Mouse (Mus musculus) 416B (cell line): ENCODE results near the gene Cpe.
"Not testable (repeated sequence)": the region's sequence is repeated elsewhere in the genome, so short reads cannot be mapped to it uniquely, and the experiment has no call there.

Source experiments
- DNase-seq: peaks from one replicate; pipeline ENCODE4 v3.0.0; 2011; ENCODE audit warnings: low read depth

Gene Cpe

DNA sequence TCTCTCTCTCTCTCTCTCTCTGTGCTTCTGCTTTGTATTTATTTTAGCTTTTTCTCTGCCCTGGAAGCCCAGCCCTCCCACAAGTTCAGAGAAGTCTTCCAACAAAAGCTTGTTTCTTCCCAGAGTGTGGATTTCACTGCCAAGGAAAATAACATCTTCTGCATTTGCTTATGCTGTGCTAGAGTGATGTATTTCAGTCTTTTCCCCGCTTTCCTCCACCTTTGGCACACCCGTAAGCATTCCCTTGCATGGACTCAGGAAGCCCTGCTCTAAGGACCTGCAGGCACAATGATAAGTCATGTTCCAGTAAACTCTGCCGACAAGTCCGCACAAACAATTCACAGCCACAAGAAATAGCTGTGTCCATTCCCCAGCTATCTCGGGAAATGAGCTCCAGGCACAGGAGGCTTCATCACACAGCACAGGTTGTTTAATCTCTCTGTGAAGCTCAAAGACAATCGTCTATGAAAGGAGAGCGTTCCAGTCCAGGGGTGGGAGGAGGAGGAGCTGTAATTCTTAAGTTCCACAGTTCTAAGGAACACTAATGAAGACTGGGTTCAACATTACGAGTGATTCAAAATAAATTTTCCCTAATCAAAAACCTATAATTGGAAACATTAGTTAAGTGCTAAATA is 17.8 kb downstream of the Cpe start:
- no peak for DNase-seq

DNA sequence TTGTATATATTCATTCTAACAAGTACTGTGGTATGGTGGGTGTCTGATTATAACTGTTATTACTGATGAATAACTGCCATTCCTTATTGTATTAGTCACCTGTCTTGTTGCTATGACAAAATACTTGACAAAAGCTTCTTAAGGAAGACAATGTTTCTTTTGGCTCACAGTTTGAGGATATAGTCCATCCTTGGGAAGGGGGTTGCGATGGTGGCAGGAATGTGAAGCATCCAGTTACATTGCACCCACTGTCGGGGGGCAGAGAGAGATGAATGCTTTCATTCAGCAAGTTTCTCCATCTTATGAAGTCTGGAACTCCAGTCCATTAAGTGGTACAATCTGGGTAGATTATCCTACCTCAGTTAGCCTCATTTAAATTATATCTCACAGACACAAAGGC is 19.9 kb downstream of the Cpe start:
- DNase-seq, result no peak

DNA sequence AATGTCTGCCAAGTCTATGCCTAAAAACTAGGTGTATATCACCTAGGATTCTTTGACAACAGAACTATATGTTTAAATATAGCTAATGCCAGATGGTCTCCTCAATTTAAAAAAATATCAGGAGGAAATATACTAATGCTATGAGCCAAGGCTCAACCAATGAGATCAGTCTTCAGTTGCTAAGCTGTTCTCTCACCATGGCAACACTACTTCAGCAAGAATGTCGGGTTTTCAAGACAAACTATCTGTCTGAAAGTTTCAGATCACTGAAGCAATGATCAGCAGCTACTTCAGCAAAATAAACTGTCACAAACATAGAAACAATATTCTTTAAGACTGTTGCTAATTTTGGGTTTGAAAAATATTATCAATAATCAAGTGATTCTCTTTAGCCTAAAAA is 20.9 kb downstream of the Cpe start:
- no peak for DNase-seq

DNA sequence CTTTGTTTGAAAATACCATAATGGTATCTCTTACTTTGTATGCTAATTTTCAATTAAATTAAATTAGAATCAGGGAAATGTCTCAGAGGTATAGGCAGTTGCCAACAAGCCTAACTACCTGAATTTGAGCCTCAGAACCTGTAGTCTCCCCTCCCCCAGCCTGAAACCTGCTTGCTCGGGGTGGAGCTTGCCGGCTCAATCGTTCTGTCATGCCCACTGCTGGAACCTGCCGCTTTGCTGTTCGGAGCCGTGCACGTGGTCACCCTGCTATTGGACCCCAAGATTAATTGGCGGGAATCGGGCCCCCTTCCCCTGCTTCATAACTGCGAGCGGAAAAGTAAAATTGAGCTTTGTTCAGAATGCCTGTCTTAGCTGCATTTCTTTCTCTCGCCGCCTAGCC is 26.5 kb downstream of the Cpe start:
- not testable (repeated sequence) for DNase-seq

DNA sequence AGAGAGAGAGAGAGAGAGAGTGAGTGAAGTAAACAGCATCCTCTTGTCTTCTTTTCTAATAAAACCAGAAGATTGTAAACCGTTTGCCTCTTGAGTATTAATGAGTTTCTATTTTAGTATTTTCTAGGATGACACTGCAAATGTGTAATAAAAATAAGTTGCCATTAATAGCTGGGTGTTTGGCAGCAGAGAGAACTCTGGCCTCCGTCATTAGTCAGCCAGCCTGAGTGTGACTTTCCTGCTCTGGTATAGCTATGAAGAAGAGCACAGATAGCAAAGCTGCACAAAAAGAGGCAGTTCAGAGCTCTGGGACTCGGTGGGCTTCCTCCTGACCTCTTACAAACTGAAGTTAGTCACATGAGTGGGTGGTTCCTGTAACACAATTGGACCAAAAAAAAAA is 27.3 kb downstream of the Cpe start:
- no peak for DNase-seq

DNA sequence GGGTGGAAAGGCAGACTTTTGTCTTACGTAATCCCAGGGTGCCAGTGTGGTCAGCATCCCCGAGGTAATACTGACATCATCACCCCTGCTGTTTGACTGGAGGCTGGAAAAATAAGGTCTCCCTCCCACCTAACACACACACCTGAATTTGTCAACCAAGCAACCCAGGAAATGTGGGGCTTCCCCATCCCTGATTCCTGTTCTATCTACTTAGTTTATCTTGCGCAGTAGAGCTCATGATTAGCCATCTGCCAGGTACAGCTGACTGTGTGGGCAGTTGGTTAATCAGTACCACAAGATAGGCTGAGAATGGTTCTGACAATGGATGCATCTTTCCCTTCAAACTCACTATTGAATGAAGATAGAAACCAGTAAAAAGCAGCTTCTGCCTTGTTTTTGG is 28.0 kb downstream of the Cpe start:
- DNase-seq, result no peak

DNA sequence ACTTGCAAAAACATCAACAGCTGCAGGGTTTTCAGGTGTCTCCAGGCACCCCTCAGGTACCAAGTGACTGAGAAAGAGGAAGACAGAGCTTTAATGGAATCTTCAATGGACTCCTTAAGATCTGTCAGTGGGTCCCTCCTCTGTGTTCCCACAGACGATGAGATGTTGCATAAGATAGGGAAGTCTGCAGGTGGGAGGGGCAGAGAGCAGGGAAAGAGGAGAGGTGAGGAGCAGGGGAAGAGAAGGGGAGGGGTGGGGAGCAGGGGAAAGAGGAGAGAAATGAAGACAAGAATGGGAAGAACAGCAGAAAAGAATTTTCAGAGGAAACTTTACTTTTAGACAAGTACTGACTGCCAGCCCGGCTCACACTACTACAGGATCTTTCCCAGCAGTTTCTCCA is 28.5 kb downstream of the Cpe start:
- no peak for DNase-seq

DNA sequence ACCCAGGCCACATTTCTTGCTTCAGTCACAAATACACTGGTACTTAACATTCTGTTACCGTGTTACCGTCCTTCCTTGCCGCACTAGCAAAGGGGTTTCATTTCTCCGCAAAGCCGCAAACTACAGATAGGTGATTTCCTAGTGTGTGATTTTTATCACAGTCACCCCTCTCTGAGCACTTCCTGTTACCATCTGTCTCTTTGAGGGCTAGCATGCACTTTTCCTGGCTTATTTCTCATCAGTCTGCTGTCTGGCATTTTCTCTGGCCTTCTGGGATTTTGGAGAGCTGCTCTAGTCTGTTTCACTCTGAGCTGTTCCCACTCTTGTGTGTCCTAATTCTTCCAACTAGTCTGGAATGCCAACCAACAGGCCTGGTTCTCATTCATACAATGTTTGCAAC is 33.8 kb downstream of the Cpe start:
- no peak for DNase-seq

DNA sequence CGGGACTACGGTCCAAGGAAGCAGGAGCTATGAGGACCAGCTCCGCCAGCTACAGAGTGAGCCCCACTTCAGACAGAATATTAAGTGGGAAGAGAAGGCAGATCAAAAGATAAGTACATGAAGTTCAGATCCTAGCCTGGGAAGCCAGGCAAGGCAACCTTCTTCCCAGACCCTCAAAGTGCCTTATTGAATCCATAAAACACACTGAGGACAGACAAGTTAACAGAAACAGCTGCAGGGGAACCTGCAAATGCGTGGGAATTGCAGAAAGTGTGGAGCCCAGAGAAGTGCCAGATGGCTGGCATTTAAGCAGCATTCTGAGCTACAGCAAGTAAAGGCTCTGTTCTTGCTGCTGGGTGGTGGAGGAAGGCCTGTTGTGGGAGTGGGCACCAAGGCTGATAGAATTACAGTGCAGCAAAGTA is 34.9 kb downstream of the Cpe start:
- no peak for DNase-seq

DNA sequence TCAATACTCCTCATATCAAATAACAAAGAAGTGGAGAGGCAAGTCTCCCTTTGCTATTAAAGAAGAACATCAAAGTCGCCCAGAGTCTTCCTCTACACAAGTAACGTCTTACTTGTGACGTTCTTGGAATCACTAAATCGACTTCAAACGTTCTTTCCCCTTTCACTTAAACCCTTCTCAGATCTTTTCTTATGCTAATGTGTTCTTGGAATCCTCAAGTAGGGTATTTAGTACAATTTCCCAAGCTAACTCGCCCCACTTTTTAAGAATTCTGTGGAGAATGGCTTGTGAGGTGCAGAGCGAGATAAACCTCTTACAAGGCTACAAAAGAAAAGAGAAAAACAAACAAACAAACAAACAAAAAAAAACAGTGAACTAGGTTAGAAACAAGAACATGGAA is 35.3 kb downstream of the Cpe start:
- no peak for DNase-seq

DNA sequence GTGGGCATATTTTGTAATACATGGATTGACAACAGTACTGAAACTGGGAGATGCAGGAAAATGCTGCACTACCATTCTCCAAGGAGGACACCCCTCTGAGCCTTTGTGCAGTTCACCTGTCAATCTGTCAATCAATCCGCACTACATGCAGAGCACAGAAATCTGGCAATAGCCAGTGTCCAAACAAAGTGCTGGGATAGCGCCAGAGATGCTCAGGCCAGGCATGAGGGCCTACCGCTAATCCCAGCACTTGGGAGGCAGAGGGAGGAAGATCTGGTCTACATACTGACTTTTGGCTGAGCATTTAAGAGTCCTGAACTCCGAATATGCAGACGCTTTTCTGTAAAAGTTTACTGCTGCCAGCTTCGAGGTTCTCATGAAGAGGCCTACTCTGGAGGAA is 37.0 kb downstream of the Cpe start:
- DNase-seq, result no peak

DNA sequence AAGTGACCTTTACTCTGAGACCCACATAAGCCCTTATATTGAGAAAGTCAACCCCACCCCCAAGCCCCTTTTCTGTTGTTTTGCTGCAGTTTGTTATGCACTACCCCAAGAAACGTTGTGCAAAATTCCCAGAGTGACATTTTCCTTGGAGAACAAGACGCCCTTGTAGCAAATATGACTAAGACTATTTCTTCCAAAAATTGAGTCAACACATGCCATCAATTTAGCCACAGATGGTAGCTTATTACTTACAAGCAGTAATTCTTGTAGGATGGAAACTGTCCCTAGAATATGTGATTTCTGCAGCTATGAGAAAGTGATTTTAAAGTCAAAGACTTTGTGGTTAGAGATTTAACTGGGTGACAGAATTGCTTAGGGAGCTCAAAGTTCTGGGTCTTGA is 37.8 kb downstream of the Cpe start:
- no peak for DNase-seq

DNA sequence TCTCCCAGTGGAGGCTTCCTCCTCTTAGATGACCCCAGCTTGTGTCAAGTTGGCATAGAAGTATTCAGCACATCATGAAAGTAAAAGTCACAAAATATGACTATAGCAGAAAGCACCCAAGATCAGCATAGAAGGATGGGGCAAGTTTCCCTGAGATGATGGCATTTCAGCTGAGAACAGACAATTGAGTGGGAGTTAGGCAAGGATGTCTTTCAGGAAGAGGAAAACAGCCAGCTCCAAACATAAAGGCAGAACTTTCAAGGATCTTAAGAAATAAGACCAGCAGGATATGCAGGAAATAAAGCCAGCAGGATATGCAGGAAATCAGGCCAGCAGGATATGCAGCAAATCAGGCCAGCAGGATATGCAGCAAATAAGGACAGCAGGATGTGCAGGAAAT is 40.6 kb downstream of the Cpe start:
- DNase-seq, result no peak

DNA sequence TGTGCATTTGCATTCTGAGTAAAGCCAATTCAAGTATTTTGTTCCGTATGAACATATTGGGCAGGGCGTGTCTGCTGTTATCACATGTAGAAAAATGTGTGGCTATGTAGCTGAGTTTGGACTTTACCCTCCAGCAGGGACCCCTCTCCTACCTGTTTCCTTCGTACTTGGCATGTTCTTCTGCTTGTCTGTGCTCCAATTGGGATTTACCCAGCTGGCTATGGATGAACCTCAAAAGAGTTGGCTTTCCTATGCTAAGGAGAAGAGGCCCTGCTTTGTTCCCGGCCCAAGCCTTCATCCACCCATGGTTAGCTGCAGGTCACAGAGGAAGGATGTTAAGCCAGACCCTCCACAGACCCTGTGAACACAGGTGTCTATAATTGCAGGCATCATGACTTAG is 44.8 kb downstream of the Cpe start:
- no peak for DNase-seq

DNA sequence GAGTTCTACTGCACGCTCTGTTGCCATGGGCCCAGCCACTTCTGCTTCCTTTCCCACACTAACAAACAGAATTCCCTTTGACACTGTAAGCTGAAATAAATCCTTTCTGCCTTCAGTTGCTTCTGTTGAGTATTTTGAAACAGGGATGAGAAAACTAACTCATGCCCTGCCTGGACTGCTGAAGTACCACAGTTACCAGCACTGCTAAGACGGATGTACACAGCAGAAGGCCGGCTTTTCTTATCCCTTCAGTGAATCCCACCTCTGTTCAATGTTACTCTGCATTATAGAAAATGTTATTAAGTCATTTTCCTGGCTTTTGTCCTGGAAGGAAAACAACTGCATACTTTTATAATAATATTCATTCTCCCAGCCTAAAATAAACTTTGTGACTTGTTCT is 45.7 kb downstream of the Cpe start:
- no peak for DNase-seq

DNA sequence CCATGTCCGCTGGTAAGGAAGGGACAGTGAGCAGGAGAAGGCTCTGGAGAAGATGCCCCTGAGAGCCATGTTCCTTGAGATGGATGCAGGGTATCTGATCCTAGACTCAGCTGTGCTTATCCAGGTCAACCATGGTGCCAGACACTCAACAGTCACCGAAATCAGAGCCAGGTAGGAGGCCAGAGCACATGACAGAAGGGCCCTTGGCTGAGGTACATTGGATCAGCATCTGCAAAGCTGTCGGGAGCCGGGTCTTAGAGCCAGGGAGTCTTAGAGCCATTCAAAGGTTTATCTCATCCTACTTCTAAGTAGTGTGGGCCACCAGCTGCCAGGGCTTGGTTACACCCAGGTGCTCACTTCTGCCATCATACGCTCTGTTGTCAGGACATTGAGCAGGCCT is 46.4 kb downstream of the Cpe start:
- DNase-seq, result no peak

DNA sequence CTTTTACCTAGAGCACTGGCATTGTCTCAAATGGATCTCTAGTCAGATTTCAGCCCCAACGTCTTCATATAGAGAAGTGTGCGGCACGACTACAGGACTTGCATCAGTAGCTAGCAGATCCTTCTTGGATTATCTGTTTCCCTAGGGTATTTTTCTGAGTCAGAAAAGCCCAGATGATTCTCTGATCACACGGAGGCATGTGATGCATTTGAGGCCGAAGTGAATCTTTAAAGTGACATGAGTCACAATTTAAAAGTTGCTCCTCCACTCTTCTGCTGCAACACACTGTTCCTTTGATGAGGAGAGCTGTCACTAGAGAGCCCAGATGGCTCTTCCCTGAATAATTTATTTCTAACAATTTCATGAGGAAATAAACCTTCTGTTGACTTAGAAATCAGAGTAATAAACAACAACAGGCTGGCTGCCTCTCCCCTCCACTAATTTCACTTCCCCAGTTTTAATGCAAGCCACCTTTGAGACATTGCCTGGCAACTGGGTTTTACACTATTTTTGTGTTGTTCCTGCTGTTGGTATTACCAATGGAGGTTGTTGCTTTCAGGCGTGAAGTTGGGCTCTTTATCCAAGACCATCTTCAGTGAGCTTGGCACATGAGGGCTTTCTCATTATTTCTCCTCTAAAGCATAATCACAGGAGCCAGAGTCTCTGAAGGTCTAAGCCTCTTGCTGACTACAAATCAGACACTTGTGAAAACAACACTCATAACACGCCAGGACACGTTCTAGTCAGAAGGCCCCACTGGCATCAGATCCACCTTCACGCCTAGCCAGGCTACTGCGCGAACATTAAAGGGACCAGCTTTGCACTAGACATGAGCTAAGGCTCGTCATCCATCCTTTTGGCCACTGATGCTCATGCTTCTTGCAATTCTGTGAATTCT is 48.5 kb downstream of the Cpe start:
- DNase-seq, result no peak

DNA sequence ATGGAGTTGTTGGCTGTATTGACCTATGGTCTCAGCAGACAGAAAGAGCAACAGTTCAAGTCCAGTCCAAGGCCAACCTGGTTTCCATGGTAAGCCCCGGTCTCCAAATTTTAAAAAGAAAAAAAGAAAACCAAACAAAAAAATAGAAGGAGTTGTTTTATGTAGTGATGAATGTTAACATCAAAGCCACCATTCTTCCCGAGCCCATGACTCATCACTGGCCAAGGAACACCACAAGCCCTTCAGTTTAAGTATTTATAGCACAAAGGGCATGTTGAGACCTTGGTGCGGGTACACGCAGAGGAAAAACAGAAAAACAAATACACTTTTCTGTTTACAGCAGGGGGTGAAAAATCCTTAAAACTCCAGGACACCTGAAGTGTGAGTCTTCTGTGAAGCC is 49.5 kb downstream of the Cpe start:
- DNase-seq, result peak; percentile 60

DNA sequence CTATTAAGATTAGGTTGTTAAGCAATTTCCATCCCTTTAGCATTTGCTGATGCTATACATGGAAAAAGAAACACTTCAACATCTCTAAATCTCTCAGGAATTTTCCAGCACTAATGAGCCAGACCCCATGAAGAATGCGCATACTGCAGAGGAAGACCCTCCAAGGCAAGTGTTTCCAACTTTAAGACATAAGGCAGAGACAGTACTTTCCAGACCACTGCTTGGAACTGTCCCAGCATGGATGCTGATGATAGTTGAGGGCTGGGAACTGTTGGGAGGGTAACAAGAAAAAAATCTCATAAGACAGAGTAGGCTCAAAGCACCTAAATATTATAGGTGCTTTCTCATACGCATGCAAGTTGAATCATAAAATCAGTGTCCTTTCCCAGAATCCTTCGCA is 50.1 kb downstream of the Cpe start:
- no peak for DNase-seq

DNA sequence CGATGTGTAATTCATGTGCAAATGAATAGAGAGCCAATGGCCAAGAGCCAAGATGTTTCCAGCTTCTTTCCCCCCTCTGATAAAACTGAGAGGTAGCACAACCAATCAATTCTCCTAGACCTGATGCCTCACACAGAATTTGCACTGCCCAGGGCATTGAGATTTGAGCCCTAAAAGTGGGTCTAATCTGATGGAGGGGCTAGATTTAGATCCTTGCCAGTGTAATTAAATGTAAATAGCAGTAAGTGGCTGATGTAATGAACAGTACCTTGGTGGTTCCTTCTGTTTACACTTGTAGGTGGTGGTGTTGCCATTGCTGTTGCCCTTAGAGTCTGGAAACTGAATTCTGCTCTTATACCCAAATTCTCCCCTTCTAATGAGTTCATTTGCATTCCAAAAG is 52.3 kb downstream of the Cpe start:
- DNase-seq, result no peak

DNA sequence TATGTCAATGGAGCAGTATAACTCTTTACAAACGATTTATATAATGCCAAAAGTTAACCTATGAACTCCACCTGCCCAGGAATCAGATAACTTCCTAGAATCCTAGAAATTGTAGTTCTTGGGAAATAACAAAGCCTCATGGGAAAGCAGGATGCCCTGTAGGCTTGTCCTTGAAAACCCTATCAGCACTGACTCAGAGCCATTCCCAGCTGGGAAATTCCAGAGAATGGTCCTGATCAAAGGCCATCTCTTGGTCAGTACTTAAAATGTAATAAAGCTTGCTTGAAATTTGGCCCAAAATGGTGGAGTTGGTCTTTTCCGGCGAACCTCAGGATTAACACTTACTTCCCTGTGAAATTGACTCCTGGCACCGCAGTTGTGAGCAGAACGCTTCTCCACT is 53.2 kb downstream of the Cpe start:
- DNase-seq, result no peak

DNA sequence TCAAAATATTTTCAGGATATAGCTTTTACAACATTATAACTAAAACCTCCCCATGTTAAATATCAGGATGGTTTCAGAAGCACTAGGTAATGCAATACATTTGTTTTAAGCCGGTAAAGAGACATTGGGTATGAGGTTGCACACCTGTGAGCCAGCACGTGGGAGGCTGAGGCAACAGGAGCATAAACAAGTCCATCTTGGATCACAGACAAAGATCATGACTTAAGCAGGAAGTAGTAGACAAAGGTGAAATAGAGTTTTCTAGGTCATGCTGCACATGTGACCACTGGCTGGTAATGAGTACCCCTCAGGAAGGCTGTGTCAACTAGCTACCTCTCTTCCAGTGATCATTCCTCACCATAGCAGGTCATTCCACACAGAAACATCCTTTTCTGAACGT is 58.0 kb downstream of the Cpe start:
- no peak for DNase-seq

DNA sequence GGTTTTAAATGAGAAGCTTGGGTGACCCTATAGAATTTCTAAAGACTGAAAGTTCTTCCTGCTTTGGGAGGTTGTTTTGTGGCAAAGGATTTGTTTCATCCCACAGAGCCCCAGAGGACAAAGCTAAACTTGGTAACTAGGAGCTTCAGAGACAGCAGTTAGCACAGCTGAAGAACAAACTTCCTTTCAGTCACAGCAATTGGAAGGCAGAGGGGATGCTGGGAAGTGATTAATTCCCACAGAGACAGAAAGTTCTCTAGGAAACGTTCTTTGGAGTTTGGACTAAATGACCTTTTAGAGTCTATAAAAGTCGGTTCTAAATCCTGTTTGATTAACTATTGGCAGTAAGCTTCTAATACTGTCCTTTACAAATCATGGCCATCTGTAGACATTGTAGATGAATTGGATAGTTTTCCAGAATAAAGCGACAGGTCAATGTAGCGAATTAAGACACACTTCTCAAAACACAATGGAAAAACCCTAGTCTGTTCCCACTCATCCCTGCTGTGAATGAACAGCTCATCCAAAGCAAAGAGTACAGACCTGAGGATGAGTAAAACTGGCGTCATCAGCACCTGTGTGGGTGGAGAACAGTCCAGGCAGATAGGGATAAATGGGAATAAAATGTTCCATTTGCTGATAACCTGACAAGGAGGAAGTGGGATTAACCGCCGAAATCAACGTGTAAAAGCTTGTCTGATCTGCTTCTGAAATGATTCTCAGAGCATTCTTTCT is 58.6 kb downstream of the Cpe start:
- DNase-seq, result no peak
